Mouse (Mus musculus) MEL (cell line): ENCODE results near the gene Tyw1. TPM values are rescaled to one million over a fixed set of nuclear protein-coding genes. Genes with fewer than 3 reads are reported as not detected.

ENCODE experiments used
- DNase-seq: peaks from one replicate; pipeline ENCODE4 v3.0.0; 2011; ENCODE audit warnings: low read depth, low spot score
- H3K27ac ChIP-seq: 2 replicates; pipeline ENCODE4 v1.5.1; 2012; ENCODE audit warnings: low read depth, mild to moderate bottlenecking, control low read depth, low read length, moderate library complexity; ENCODE audit not compliant: control insufficient read depth
- H3K27me3 ChIP-seq, 2 experiments: fragments of 150-350 bp in 1 of 2; sonication (generic) in 1 of 2; 2 replicates each; pipeline ENCODE4 v1.6.1; 2012; ENCODE audit warnings: low read length in 2 of 2, mild to moderate bottlenecking in 2 of 2, improper control_type of control experiment in 1 of 2, moderate library complexity in 1 of 2; ENCODE audit not compliant: insufficient read depth in 2 of 2, control insufficient read depth in 1 of 2
- H3K36me3 ChIP-seq, 2 experiments: 2 replicates each; pipeline ENCODE4 v1.6.1; 2012 to 2014; ENCODE audit warnings: low read length in 2 of 2, improper control_type of control experiment in 1 of 2, inconsistent platforms in 1 of 2, mild to moderate bottlenecking in 1 of 2; ENCODE audit not compliant: insufficient read depth in 2 of 2, control insufficient read depth in 1 of 2
- H3K4me1 ChIP-seq, 2 experiments: fragments of 150-350 bp in 1 of 2; sonication (generic) in 1 of 2; 2 replicates each; pipeline ENCODE4 v1.6.1; 2012; ENCODE audit warnings: low read length in 2 of 2, improper control_type of control experiment in 1 of 2, mild to moderate bottlenecking in 1 of 2; ENCODE audit not compliant: insufficient read depth in 2 of 2, control insufficient read depth in 1 of 2
- H3K4me3 ChIP-seq, 2 experiments: fragments of 150-350 bp in 1 of 2; sonication (generic) in 1 of 2; 2 replicates each; pipeline ENCODE4 v1.5.1; 2012; ENCODE audit warnings: low read depth in 2 of 2, low read length in 2 of 2, mild to moderate bottlenecking in 2 of 2, moderate library complexity in 2 of 2, control low read depth in 1 of 2, improper control_type of control experiment in 1 of 2; ENCODE audit not compliant: control insufficient read depth in 1 of 2, insufficient read depth in 1 of 2
- H3K79me2 ChIP-seq: 2 replicates; pipeline ENCODE4 v1.6.1; 2012; ENCODE audit warnings: mild to moderate bottlenecking, low read length, moderate library complexity; ENCODE audit not compliant: control insufficient read depth, poor library complexity, insufficient read depth
- H3K9ac ChIP-seq: 2 replicates; pipeline ENCODE4 v1.6.1; 2012; ENCODE audit warnings: low read depth, mild to moderate bottlenecking, control low read depth, low read length, moderate library complexity; ENCODE audit not compliant: control insufficient read depth, poor library complexity, severe bottlenecking
- H3K9me3 ChIP-seq: fragments of 150-350 bp; sonication (generic); replicated peaks from 2 replicates; pipeline ENCODE4 v1.6.1; 2012; ENCODE audit warnings: mild to moderate bottlenecking, low read length, improper control_type of control experiment, moderate library complexity; ENCODE audit not compliant: insufficient read depth
- BHLHE40 ChIP-seq: IDR thresholded peaks from 2 replicates; pipeline ENCODE4 v1.6.1; 2012; ENCODE audit warnings: low read depth, mild to moderate bottlenecking, inconsistent platforms, low read length, improper control_type of control experiment, borderline replicate concordance
- CHD1 ChIP-seq: IDR thresholded peaks from 2 replicates; pipeline ENCODE4 v1.6.1; 2012; ENCODE audit warnings: low read depth, mild to moderate bottlenecking, inconsistent platforms, low read length, improper control_type of control experiment
- CHD2 ChIP-seq: IDR thresholded peaks from 2 replicates; pipeline ENCODE4 v1.6.1; 2011; ENCODE audit warnings: low read length, improper control_type of control experiment
- CTCF ChIP-seq, 3 experiments: IDR thresholded peaks in 2 of 3; conservative IDR thresholded peaks in 1 of 3; 2 replicates each; pipeline ENCODE4 v1.5.1; 2011 to 2012; ENCODE audit warnings: low read length in 3 of 3, low read depth in 2 of 3, mild to moderate bottlenecking in 2 of 3, improper control_type of control experiment in 1 of 3, inconsistent platforms in 1 of 3, mixed read lengths in 1 of 3, moderate library complexity in 1 of 3; ENCODE audit not compliant: control insufficient read depth in 1 of 3, insufficient read depth in 1 of 3, poor library complexity in 1 of 3, severe bottlenecking in 1 of 3
- E2F4 ChIP-seq: IDR thresholded peaks from 2 replicates; pipeline ENCODE4 v1.6.1; 2011; ENCODE audit warnings: low read depth, low read length, improper control_type of control experiment, borderline replicate concordance
- ELF1 ChIP-seq: IDR thresholded peaks from 2 replicates; pipeline ENCODE4 v1.6.1; 2014; ENCODE audit warnings: low read depth, mild to moderate bottlenecking, inconsistent platforms, low read length, improper control_type of control experiment, moderate library complexity
- EP300 ChIP-seq, 2 experiments: IDR thresholded peaks; 2 replicates each; pipeline ENCODE4 v1.6.1; 2011; ENCODE audit warnings: improper control_type of control experiment in 2 of 2, low read length in 2 of 2, low read depth in 1 of 2, mild to moderate bottlenecking in 1 of 2
- ETS1 ChIP-seq: IDR thresholded peaks from 2 replicates; pipeline ENCODE4 v1.6.1; 2012; ENCODE audit warnings: low read depth, mild to moderate bottlenecking, inconsistent platforms, low read length, improper control_type of control experiment, moderate library complexity
- GABPA ChIP-seq: IDR thresholded peaks from 2 replicates; pipeline ENCODE4 v1.6.1; 2012; ENCODE audit warnings: low read depth, mild to moderate bottlenecking, inconsistent platforms, low read length, improper control_type of control experiment, moderate library complexity
- GATA1 ChIP-seq: IDR thresholded peaks from 2 replicates; pipeline ENCODE4 v1.6.1; 2011; ENCODE audit warnings: low read depth, low read length, improper control_type of control experiment
- HCFC1 ChIP-seq: IDR thresholded peaks from 2 replicates; pipeline ENCODE4 v1.6.1; 2012; ENCODE audit warnings: low read depth, mild to moderate bottlenecking, inconsistent platforms, low read length, improper control_type of control experiment, moderate library complexity
- JUND ChIP-seq: IDR thresholded peaks from 2 replicates; pipeline ENCODE4 v1.6.1; 2011; ENCODE audit warnings: low read depth, mild to moderate bottlenecking, improper control_type of control experiment, low read length
- KAT2A ChIP-seq: conservative IDR thresholded peaks from 2 replicates; pipeline ENCODE4 v1.6.1; 2012; ENCODE audit warnings: low read depth, low read length, improper control_type of control experiment, inconsistent platforms
- MAFK ChIP-seq: IDR thresholded peaks from 2 replicates; pipeline ENCODE4 v1.6.1; 2011; ENCODE audit warnings: low read depth, mild to moderate bottlenecking, low read length, improper control_type of control experiment, borderline replicate concordance
- MAX ChIP-seq: IDR thresholded peaks from 2 replicates; pipeline ENCODE4 v1.6.1; 2011; ENCODE audit warnings: low read length, improper control_type of control experiment
- MAZ ChIP-seq: IDR thresholded peaks from 2 replicates; pipeline ENCODE4 v1.6.1; 2012; ENCODE audit warnings: low read depth, mild to moderate bottlenecking, inconsistent platforms, low read length, improper control_type of control experiment
- MEF2A ChIP-seq: IDR thresholded peaks from 2 replicates; pipeline ENCODE4 v1.6.1; 2014; ENCODE audit warnings: low read depth, mild to moderate bottlenecking, inconsistent platforms, low read length, improper control_type of control experiment; ENCODE audit not compliant: poor library complexity, insufficient replicate concordance, severe bottlenecking; ENCODE audit errors: extremely low read depth
- MXI1 ChIP-seq: IDR thresholded peaks from 2 replicates; pipeline ENCODE4 v1.6.1; 2011; ENCODE audit warnings: mild to moderate bottlenecking, low read depth, low read length, improper control_type of control experiment
- MYB ChIP-seq: IDR thresholded peaks from 2 replicates; pipeline ENCODE4 v1.6.1; 2011; ENCODE audit warnings: mild to moderate bottlenecking, low read depth, low read length, improper control_type of control experiment
- MYC ChIP-seq: IDR thresholded peaks from 2 replicates; pipeline ENCODE4 v1.6.1; 2011; ENCODE audit warnings: low read depth, mild to moderate bottlenecking, low read length, improper control_type of control experiment, moderate library complexity
- NELFE ChIP-seq: IDR thresholded peaks from 2 replicates; pipeline ENCODE4 v1.6.1; 2011; ENCODE audit warnings: low read depth, low read length, improper control_type of control experiment
- NRF1 ChIP-seq: IDR thresholded peaks from 2 replicates; pipeline ENCODE4 v1.6.1; 2014; ENCODE audit warnings: low read depth, mild to moderate bottlenecking, inconsistent platforms, low read length, improper control_type of control experiment, moderate library complexity; ENCODE audit not compliant: poor library complexity, insufficient read depth, severe bottlenecking
- POLR2A ChIP-seq, 2 experiments: IDR thresholded peaks; 2 replicates each; pipeline ENCODE4 v1.6.1; 2011 to 2012; ENCODE audit warnings: low read length in 2 of 2, mild to moderate bottlenecking in 2 of 2, control low read depth in 1 of 2, improper control_type of control experiment in 1 of 2, low read depth in 1 of 2, moderate library complexity in 1 of 2; ENCODE audit not compliant: control insufficient read depth in 1 of 2, insufficient read depth in 1 of 2, poor library complexity in 1 of 2
- POLR2AphosphoS5 ChIP-seq: IDR thresholded peaks from 2 replicates; pipeline ENCODE4 v1.6.1; 2012; ENCODE audit warnings: low read depth, borderline replicate concordance, mild to moderate bottlenecking, inconsistent platforms, low read length, moderate library complexity, mixed read lengths
- RAD21 ChIP-seq: IDR thresholded peaks from 2 replicates; pipeline ENCODE4 v1.6.1; 2011; ENCODE audit warnings: mild to moderate bottlenecking, low read depth, low read length, improper control_type of control experiment
- RCOR1 ChIP-seq: IDR thresholded peaks from 2 replicates; pipeline ENCODE4 v1.6.1; 2012; ENCODE audit warnings: low read depth, mild to moderate bottlenecking, inconsistent platforms, low read length, improper control_type of control experiment
- SIN3A ChIP-seq: IDR thresholded peaks from 2 replicates; pipeline ENCODE4 v1.6.1; 2012; ENCODE audit warnings: low read length, improper control_type of control experiment, inconsistent platforms
- SMC3 ChIP-seq: IDR thresholded peaks from 2 replicates; pipeline ENCODE4 v1.6.1; 2011; ENCODE audit warnings: low read depth, low read length, improper control_type of control experiment
- TBP ChIP-seq: IDR thresholded peaks from 2 replicates; pipeline ENCODE4 v1.8.0; 2011; ENCODE audit warnings: low read depth, low read length, improper control_type of control experiment
- TCF12 ChIP-seq: IDR thresholded peaks from 2 replicates; pipeline ENCODE4 v1.6.1; 2014; ENCODE audit warnings: low read depth, mild to moderate bottlenecking, inconsistent platforms, low read length, improper control_type of control experiment, moderate library complexity
- USF1 ChIP-seq: IDR thresholded peaks from 2 replicates; pipeline ENCODE4 v1.6.1; 2014; ENCODE audit warnings: low read depth, mild to moderate bottlenecking, inconsistent platforms, low read length, improper control_type of control experiment, moderate library complexity
- USF2 ChIP-seq, 2 experiments: IDR thresholded peaks; 2 replicates each; pipeline ENCODE4 v1.6.1; 2011 to 2012; ENCODE audit warnings: improper control_type of control experiment in 2 of 2, low read length in 2 of 2, borderline replicate concordance in 1 of 2, inconsistent platforms in 1 of 2, low read depth in 1 of 2, mild to moderate bottlenecking in 1 of 2; ENCODE audit not compliant: insufficient read depth in 1 of 2
- ZKSCAN1 ChIP-seq: IDR thresholded peaks from 2 replicates; pipeline ENCODE4 v1.6.1; 2012; ENCODE audit warnings: low read depth, mild to moderate bottlenecking, inconsistent platforms, low read length, improper control_type of control experiment, moderate library complexity
- ZMIZ1 ChIP-seq: IDR thresholded peaks from 2 replicates; pipeline ENCODE4 v1.6.1; 2012; ENCODE audit warnings: low read depth, mild to moderate bottlenecking, inconsistent platforms, low read length, improper control_type of control experiment, moderate library complexity
- ZNF384 ChIP-seq: IDR thresholded peaks from 2 replicates; pipeline ENCODE4 v1.6.1; 2012; ENCODE audit warnings: low read depth, mild to moderate bottlenecking, inconsistent platforms, low read length, improper control_type of control experiment
- polyA plus RNA-seq, 2 experiments: library from polyadenylated mRNA; stranded (reverse) in 1 of 2; unstranded in 1 of 2; fragments of >175 nt in 1 of 2; fragments of >200 nt in 1 of 2; gene quantifications; 2 replicates each; pipeline versions ENCODE4 v1.2.1 to v1.2.4; 2012; ENCODE audit warnings: low replicate concordance in 2 of 2, low read depth in 1 of 2; ENCODE audit not compliant: insufficient read length in 2 of 2, insufficient read depth in 1 of 2, missing spikeins in 1 of 2
- total RNA-seq: library from RNA; depleted of rRNA; stranded (reverse); fragments of 300-350 nt; gene quantifications from 2 replicates; pipeline ENCODE4 v1.2.3, GENCODE M21; 2012; rRNA removed

Gene Tyw1
- total RNA-seq (33.0 and 38.8 TPM in 2 replicates), polyA plus RNA-seq (100 to 1,000 TPM in 1 of 2 experiments, 10 to 100 TPM in 1; 33.3 to 133 TPM)

DNA sequence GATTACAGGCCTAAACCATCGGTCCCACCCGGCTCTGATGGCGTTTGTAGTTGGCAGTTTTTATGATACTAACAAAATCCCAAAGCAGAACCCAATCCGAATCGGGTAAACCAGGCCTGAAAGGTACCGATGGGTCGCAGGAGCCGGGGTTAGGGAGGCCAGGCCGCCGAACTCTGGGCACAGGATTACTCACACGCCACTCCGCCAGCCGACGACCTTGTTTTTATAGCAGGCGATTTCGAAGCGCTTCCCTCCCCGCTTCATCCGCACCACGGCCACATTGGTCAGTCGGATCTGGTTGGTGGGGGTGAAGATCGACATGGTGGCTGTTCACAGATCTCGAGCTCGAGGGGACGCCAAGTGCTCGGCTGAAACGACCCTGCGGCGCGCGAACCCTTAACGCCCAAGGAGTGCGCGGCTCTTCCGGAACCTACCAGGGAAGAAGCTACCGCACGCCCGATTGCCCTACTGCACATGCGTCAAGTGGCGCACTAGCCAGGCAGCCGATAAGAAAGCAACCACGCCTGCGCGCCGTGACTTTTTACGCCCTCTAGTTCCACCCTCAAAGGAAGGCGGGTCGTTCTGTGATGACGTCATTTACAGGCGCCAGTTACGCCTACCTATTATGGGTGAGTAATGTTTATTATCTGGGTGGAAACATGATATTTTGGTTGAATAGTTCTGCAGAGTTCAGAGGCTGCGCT is at the start of gene Tyw1, which contains the start of gene Sbds:
Gene Tyw1, plus strand, starts transcription at position 603 of the 704 bp plus-strand sequence.
Gene Sbds, minus strand, starts transcription at position 514 of the 704 bp plus-strand sequence.
- peak within 1 kb of the TSS; percentile 70 to 96 for H3K4me3 ChIP-seq
- peak; percentile 100 for DNase-seq
- peaks cover 0 to 19% of the 10 kb centered on the region in 2 experiments; a peak in 2 of 4 replicates for H3K4me1 ChIP-seq
- peaks cover 0 to 22% of the 10 kb centered on the region in 2 experiments for H3K36me3 ChIP-seq
- H3K79me2 ChIP-seq = peaks cover 47% of the 10 kb centered on the region
- no peaks in the 10 kb centered on the region for H3K9me3 ChIP-seq
- no peaks in the 10 kb centered on the region for H3K27me3 ChIP-seq
- peak within 1 kb of the TSS; percentile 94 for H3K27ac ChIP-seq
- peak within 1 kb of the TSS; percentile 97 for H3K9ac ChIP-seq
- TF ChIP-seq NRF1 (peak; percentile 90), MEF2A (no peak), CTCF (IDR thresholded peaks at IDR 0.05 in 2 of 3, conservative IDR thresholded peaks at IDR 0.05 in 1 of 3; ENCODE audit: control insufficient read depth in 1 of 3, insufficient read depth in 1 of 3, low read depth in 2 of 3, low read length in 3 of 3, poor library complexity in 1 of 3, severe bottlenecking in 1 of 3) (no peak), MAZ (no peak), E2F4 (0 out of 2 replicates have a peak, but pooled peaks have one; percentile 28), MXI1 (peak; percentile 93), BHLHE40 (no peak), CHD1 (0 out of 2 replicates have a peak, but pooled peaks have one; percentile 72), HCFC1 (peak; percentile 93), GABPA (no peak; the same call in 1 of the 2 replicates), ZKSCAN1 (no peak), POLR2AphosphoS5 (0 out of 2 replicates have a peak, but pooled peaks have one; percentile 70), USF1 (no peak), ZNF384 (peak; percentile 80), SMC3 (no peak), RAD21 (no peak), JUND (peak; percentile 92), TBP (peak; percentile 75), MAX (peak; percentile 63), KAT2A (no peak; the same call in 1 of the 2 replicates), SIN3A (peak; percentile 97), ZMIZ1 (peak; percentile 87; the same call in 1 of the 2 replicates), MAFK (no peak), MYB (no peak), NELFE (peak; percentile 96), RCOR1 (no peak), POLR2A (IDR thresholded peaks at IDR 0.05; ENCODE audit: control insufficient read depth in 1 of 2, insufficient read depth in 1 of 2, low read depth in 1 of 2, low read length in 2 of 2, poor library complexity in 1 of 2) (peak; percentile 79 to 96), GATA1 (peak; percentile 79), ETS1 (peak; percentile 59), TCF12 (peak; percentile 27; the same call in 1 of the 2 replicates), ELF1 (peak; percentile 88), CHD2 (no peak), USF2 (IDR thresholded peaks at IDR 0.05; ENCODE audit: borderline replicate concordance in 1 of 2, insufficient read depth in 1 of 2, low read depth in 1 of 2, low read length in 2 of 2) (no peak), EP300 (IDR thresholded peaks at IDR 0.05; ENCODE audit: low read depth in 1 of 2, low read length in 2 of 2) (no peak), MYC (peak; percentile 76; the same call in 1 of the 2 replicates)
